Mouse (Mus musculus): ENCODE results near the gene Snx30. TPM values are rescaled to one million over a fixed set of nuclear protein-coding genes. Genes with fewer than 3 reads are reported as not detected.

The Snx30 gene
- total and polyA plus RNA-seq, 3 experiments, result 4.2 to 8.6 TPM; not detected in 1

DNA sequence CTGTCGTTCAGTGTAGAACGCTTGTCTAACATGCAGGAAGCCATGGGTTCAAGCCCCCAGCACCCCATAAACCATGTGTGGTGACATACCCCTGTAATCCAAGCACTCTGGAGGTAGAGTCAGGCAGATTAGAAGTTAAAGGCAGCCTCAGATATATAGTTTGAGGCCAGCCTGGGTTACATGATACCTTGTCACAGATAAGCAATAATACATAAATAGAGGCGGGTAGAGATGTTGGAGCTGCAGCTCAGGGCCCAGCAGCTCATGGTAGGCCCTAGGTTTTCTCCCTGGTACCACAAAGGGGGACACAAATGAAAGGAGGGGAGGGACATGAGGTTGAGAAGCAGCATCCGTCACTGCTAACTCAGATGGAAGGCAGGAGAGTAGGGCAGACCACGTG lies 12.2 kb downstream of the Snx30 start:
- peaks cover 2 to 9% of the 10 kb centered on the region in 2 experiments; a peak in 1 of 4 replicates for H3K4me1 ChIP-seq (ENCODE audit: control insufficient read depth in 1 of 2, insufficient read depth in 2 of 2, low read length in 2 of 2)
- no peak overlapping the region for H3K27ac ChIP-seq (ENCODE audit: control insufficient read depth, low read depth, low read length)
- DNase-seq (ENCODE audit: low read depth, low spot score), result no peak
- H3K36me3 ChIP-seq (ENCODE audit: control insufficient read depth in 1 of 2, insufficient read depth in 2 of 2, low read length in 2 of 2), result no peaks in the 10 kb centered on the region; a peak in 1 of 4 replicates
- no peak overlapping the region for H3K9ac ChIP-seq (ENCODE audit: control insufficient read depth, low read depth, low read length, poor library complexity, severe bottlenecking)
- H3K9me3 ChIP-seq (replicated peaks; ENCODE audit: insufficient read depth, low read length), result no peaks in the 10 kb centered on the region
- H3K79me2 ChIP-seq (ENCODE audit: control insufficient read depth, insufficient read depth, low read length, poor library complexity), result no peaks in the 10 kb centered on the region
- H3K4me3 ChIP-seq (ENCODE audit: control insufficient read depth in 1 of 2, insufficient read depth in 1 of 2, low read depth in 2 of 2, low read length in 2 of 2), result no peak overlapping the region
- TF ChIP-seq USF1 (IDR thresholded peaks at IDR 0.05; ENCODE audit: low read depth, low read length) (no peak), MYC (IDR thresholded peaks at IDR 0.05; ENCODE audit: low read depth, low read length) (no peak), CHD1 (IDR thresholded peaks at IDR 0.05; ENCODE audit: low read depth, low read length) (no peak), JUND (IDR thresholded peaks at IDR 0.05; ENCODE audit: low read depth, low read length) (no peak), CHD2 (IDR thresholded peaks at IDR 0.05; ENCODE audit: low read length) (no peak), ZC3H11A (IDR thresholded peaks at IDR 0.05; ENCODE audit: low read depth, low read length) (no peak), MAX (IDR thresholded peaks at IDR 0.05; ENCODE audit: low read length) (no peak), ZKSCAN1 (IDR thresholded peaks at IDR 0.05; ENCODE audit: low read depth, low read length) (no peak), E2F4 (IDR thresholded peaks at IDR 0.05; ENCODE audit: borderline replicate concordance, low read depth, low read length) (no peak), TCF12 (IDR thresholded peaks at IDR 0.05; ENCODE audit: low read depth, low read length) (no peak)
- H3K27me3 ChIP-seq (ENCODE audit: control insufficient read depth in 1 of 2, insufficient read depth in 2 of 2, low read length in 2 of 2), result no peaks in the 10 kb centered on the region

DNA sequence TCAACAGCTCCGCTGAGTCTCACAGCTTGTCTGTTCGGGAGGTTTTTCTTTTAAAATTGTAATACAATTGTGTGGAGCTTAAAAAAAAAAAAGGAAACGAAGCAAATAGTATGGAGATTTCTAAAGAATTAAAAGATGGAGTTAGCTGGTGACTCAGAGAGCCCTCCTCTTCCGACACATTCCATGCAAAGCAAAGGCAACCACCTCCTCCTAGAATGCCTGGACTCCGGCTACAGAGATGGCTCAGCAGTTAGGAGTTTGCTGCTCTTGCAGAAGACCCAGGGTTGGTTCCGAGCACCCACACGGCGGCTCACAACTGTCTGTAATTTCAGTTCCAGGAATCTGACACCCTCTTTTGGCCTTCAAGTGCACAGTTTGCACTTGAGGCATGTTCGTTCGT lies 12.9 kb downstream of the Snx30 start:
- TF ChIP-seq NELFE (IDR thresholded peaks at IDR 0.05; ENCODE audit: low read depth, low read length) (no peak), KAT2A (conservative IDR thresholded peaks at IDR 0.05; ENCODE audit: low read depth, low read length) (no peak), TAL1 (IDR thresholded peaks at IDR 0.05; ENCODE audit: low read length) (no peak), HCFC1 (IDR thresholded peaks at IDR 0.05; ENCODE audit: low read depth, low read length) (no peak), E2F4 (IDR thresholded peaks at IDR 0.05; ENCODE audit: borderline replicate concordance, low read depth, low read length) (no peak), RCOR1 (IDR thresholded peaks at IDR 0.05; ENCODE audit: low read depth, low read length) (no peak), MYC (IDR thresholded peaks at IDR 0.05; ENCODE audit: low read depth, low read length) (no peak), TBP (IDR thresholded peaks at IDR 0.05; ENCODE audit: low read depth, low read length) (no peak), CHD2 (IDR thresholded peaks at IDR 0.05; ENCODE audit: low read length) (no peak), BHLHE40 (IDR thresholded peaks at IDR 0.05; ENCODE audit: borderline replicate concordance, low read depth, low read length) (no peak), CHD1 (IDR thresholded peaks at IDR 0.05; ENCODE audit: low read depth, low read length) (no peak)
- Histone ChIP-seq H3K27me3 (ENCODE audit: control insufficient read depth in 1 of 2, insufficient read depth in 2 of 2, low read length in 2 of 2) (no peaks in the 10 kb centered on the region), H3K27ac (ENCODE audit: control insufficient read depth, low read depth, low read length) (no peak overlapping the region), H3K9me3 (replicated peaks; ENCODE audit: insufficient read depth, low read length) (no peaks in the 10 kb centered on the region), H3K79me2 (ENCODE audit: control insufficient read depth, insufficient read depth, low read length, poor library complexity) (no peaks in the 10 kb centered on the region), H3K4me3 (ENCODE audit: control insufficient read depth in 1 of 2, insufficient read depth in 1 of 2, low read depth in 2 of 2, low read length in 2 of 2) (no peak overlapping the region), H3K36me3 (ENCODE audit: control insufficient read depth in 1 of 2, insufficient read depth in 2 of 2, low read length in 2 of 2) (no peaks in the 10 kb centered on the region; a peak in 1 of 4 replicates), H3K9ac (ENCODE audit: control insufficient read depth, low read depth, low read length, poor library complexity, severe bottlenecking) (no peak overlapping the region), H3K4me1 (ENCODE audit: control insufficient read depth in 1 of 2, insufficient read depth in 2 of 2, low read length in 2 of 2) (peaks cover 2 to 9% of the 10 kb centered on the region in 2 experiments; a peak in 1 of 4 replicates)
- DNase-seq (ENCODE audit: low read depth, low spot score), result no peak

Measured in MEL (cell line).